Mouse (Mus musculus) embryonic facial prominence, embryonic 14.5 days (tissue): Measurements from ENCODE around the gene Zfp229. TPM values are rescaled to one million over a fixed set of nuclear protein-coding genes. Genes with fewer than 3 reads are reported as not detected.
A peak's percentile ranks its signal among the peaks of the same experiment; 100 is the strongest.
"Not testable (repeated sequence)": the region's sequence is repeated elsewhere in the genome, so short reads cannot be mapped to it uniquely, and the experiment has no call there.

ENCODE experiments used
- ATAC-seq: fragments of 200-750 bp; cut with Nextera tagmentation; 2 replicates; pipeline ENCODE4 v1.8.0; 2017; ENCODE audit warnings: low read depth, moderate number of reproducible peaks, moderate TSS enrichment
- DNase-seq: peaks from one replicate; pipeline ENCODE4 v3.0.0-alpha.2; 2015; ENCODE audit warnings: low spot score
- H3K27ac ChIP-seq: fragments of 300-500 bp; sonication (generic); replicated peaks from 2 replicates; pipeline ENCODE4 v1.5.1; 2014; ENCODE audit warnings: low read depth, mild to moderate bottlenecking, low read length, moderate library complexity
- H3K27me3 ChIP-seq: fragments of 300-500 bp; sonication (generic); replicated peaks from 2 replicates; pipeline ENCODE4 v1.6.1; 2014; ENCODE audit warnings: low read length; ENCODE audit not compliant: control insufficient read depth, insufficient read depth
- H3K36me3 ChIP-seq: fragments of 300-500 bp; sonication (generic); 2 replicates; pipeline ENCODE4 v1.6.1; 2014; ENCODE audit warnings: low read length, mixed read lengths; ENCODE audit not compliant: control insufficient read depth, insufficient read depth
- H3K4me1 ChIP-seq: fragments of 300-500 bp; sonication (generic); 2 replicates; pipeline ENCODE4 v1.6.1; 2014; ENCODE audit warnings: antibody characterized with exemption, low read length; ENCODE audit not compliant: control insufficient read depth, insufficient read depth
- H3K4me2 ChIP-seq: fragments of 300-500 bp; sonication (generic); 2 replicates; pipeline ENCODE4 v1.6.1; 2014; ENCODE audit warnings: low read depth, mild to moderate bottlenecking, low read length, moderate library complexity, mixed read lengths
- H3K4me3 ChIP-seq: fragments of 300-500 bp; sonication (generic); 2 replicates; pipeline ENCODE4 v1.5.1; 2014; ENCODE audit warnings: low read depth, mild to moderate bottlenecking, low read length
- H3K9ac ChIP-seq: fragments of 300-500 bp; sonication (generic); 2 replicates; pipeline ENCODE4 v1.6.1; 2014; ENCODE audit warnings: low read depth, mild to moderate bottlenecking, low read length, moderate library complexity, mixed read lengths
- H3K9me3 ChIP-seq: fragments of 300-500 bp; sonication (generic); 2 replicates; pipeline ENCODE4 v1.6.1; 2016; ENCODE audit warnings: low read length; ENCODE audit not compliant: control insufficient read depth
- WGBS: fragments of 180-500 bp; shearing (Covaris S2); extraction: QIAGEN DNeasy Blood & Tissue Kit; methylation state at CpG from one replicate; pipeline ENCODE4 v1.1.7; 2014; 5-methylcytosine and 5-hydroxymethylcytosine counted together
- polyA plus RNA-seq: library from polyadenylated mRNA; unstranded; fragments of >200 nt; fragmentation: Nextera tagmentation; extraction: Ambion mirVana; gene quantifications from 2 replicates; pipeline ENCODE4 v1.2.1, GENCODE M21; 2014

Gene Zfp229
- 6.1 and 6.9 TPM in 2 replicates for polyA plus RNA-seq

- not testable (repeated sequence) for H3K27ac ChIP-seq, DNase-seq, H3K27me3 ChIP-seq, H3K4me3 ChIP-seq, H3K9me3 ChIP-seq, H3K9ac ChIP-seq, H3K4me1 ChIP-seq, ATAC-seq, H3K4me2 ChIP-seq, H3K36me3 ChIP-seq
- 95% methylated on average over 7 of the region's 22 CpGs for WGBS
These were observed at the start of gene Zfp229 for GRCm38 (mm10) chr17:21730495-21730894. Gene Zfp229, plus strand, starts transcription at chr17:21730795.

- 89% methylated on average over 3 of the region's 3 CpGs for WGBS
- DNase-seq (no peak), ATAC-seq (no peak)
- H3K27ac ChIP-seq, result no peak within 1 kb of the TSS
- no peaks in the 10 kb centered on the region for H3K4me1 ChIP-seq
- H3K4me3 ChIP-seq, result no peak within 1 kb of the TSS
- H3K9me3 ChIP-seq, result no peaks in the 10 kb centered on the region
- H3K9ac ChIP-seq, result no peak within 1 kb of the TSS
- no peak within 1 kb of the TSS for H3K4me2 ChIP-seq
- peaks cover 26% of the 10 kb centered on the region; the same call in 1 of the 2 replicates for H3K36me3 ChIP-seq
- no peaks in the 10 kb centered on the region for H3K27me3 ChIP-seq
These were observed 39.0 kb upstream of the Zfp229 start, which contains the start of gene Gm10226 for GRCm38 (mm10) chr17:21691560-21691959. Gene Gm10226, plus strand, starts transcription at chr17:21691860.

GRCm38 (mm10) chr17:21693342-21693741 is 37.3 kb upstream of the Zfp229 start:
- Histone ChIP-seq H3K4me1 (no peaks in the 10 kb centered on the region), H3K4me3 (no peak overlapping the region), H3K9me3 (no peaks in the 10 kb centered on the region), H3K9ac (no peak overlapping the region), H3K27ac (no peak overlapping the region), H3K27me3 (no peaks in the 10 kb centered on the region), H3K4me2 (no peak overlapping the region), H3K36me3 (peaks cover 26% of the 10 kb centered on the region; the same call in 1 of the 2 replicates)
- no peak for ATAC-seq
- no peak for DNase-seq
- 80% methylated on average over 3 of the region's 3 CpGs for WGBS

GRCm38 (mm10) chr17:21696073-21696472 is 34.5 kb upstream of the Zfp229 start:
- no peak overlapping the region for H3K4me3 ChIP-seq
- ATAC-seq (no peak), DNase-seq (no peak)
- no peak overlapping the region for H3K27ac ChIP-seq
- peaks cover 14% of the 10 kb centered on the region; the same call in 1 of the 2 replicates for H3K36me3 ChIP-seq
- no peaks in the 10 kb centered on the region for H3K9me3 ChIP-seq
- no peak overlapping the region for H3K4me2 ChIP-seq
- H3K9ac ChIP-seq, result no peak overlapping the region
- no peaks in the 10 kb centered on the region for H3K27me3 ChIP-seq
- H3K4me1 ChIP-seq, result no peaks in the 10 kb centered on the region

- H3K36me3 ChIP-seq, result no peaks in the 10 kb centered on the region
- ATAC-seq (no peak), DNase-seq (no peak)
- no peak overlapping the region for H3K9ac ChIP-seq
- no peaks in the 10 kb centered on the region for H3K4me1 ChIP-seq
- H3K9me3 ChIP-seq, result no peaks in the 10 kb centered on the region
- WGBS, result 46% methylated on average over 5 of the region's 5 CpGs
- no peaks in the 10 kb centered on the region for H3K27me3 ChIP-seq
- no peak overlapping the region for H3K4me3 ChIP-seq
- no peak overlapping the region for H3K4me2 ChIP-seq
- no peak overlapping the region for H3K27ac ChIP-seq
These were observed 28.0 kb upstream of the Zfp229 start for GRCm38 (mm10) chr17:21702281-21703240.

GRCm38 (mm10) chr17:21703414-21703813 is 27.2 kb upstream of the Zfp229 start:
- no peak overlapping the region for H3K4me3 ChIP-seq
- H3K36me3 ChIP-seq, result no peaks in the 10 kb centered on the region
- ATAC-seq (no peak), DNase-seq (no peak)
- WGBS, result 87% methylated on average over 1 of the region's 1 CpGs
- no peak overlapping the region for H3K4me2 ChIP-seq
- H3K9ac ChIP-seq, result no peak overlapping the region
- no peak overlapping the region for H3K27ac ChIP-seq
- no peaks in the 10 kb centered on the region for H3K27me3 ChIP-seq
- H3K9me3 ChIP-seq, result no peaks in the 10 kb centered on the region
- peaks cover 3% of the 10 kb centered on the region for H3K4me1 ChIP-seq

- Histone ChIP-seq H3K27ac (peak within 1 kb of the TSS; percentile 95), H3K36me3 (peaks cover 14% of the 10 kb centered on the region), H3K4me1 (peaks cover 9% of the 10 kb centered on the region), H3K4me3 (peak within 1 kb of the TSS; percentile 70), H3K4me2 (peak within 1 kb of the TSS; percentile 63), H3K9me3 (no peaks in the 10 kb centered on the region), H3K9ac (peak within 1 kb of the TSS; percentile 83), H3K27me3 (no peaks in the 10 kb centered on the region)
- DNase-seq (peak; percentile 98), ATAC-seq (peak; percentile 99)
- 5% methylated on average over 26 of the region's 26 CpGs for WGBS
These were observed 23.1 kb upstream of the Zfp229 start, which contains the start of gene Zfp760 for GRCm38 (mm10) chr17:21707343-21707996. Gene Zfp760, plus strand, starts transcription at chr17:21707741.

GRCm38 (mm10) chr17:21708401-21708800 is 22.2 kb upstream of the Zfp229 start:
- Histone ChIP-seq H3K4me3 (peak overlapping the region; percentile 70), H3K27ac (peak overlapping the region; percentile 95; the same call in 1 of the 2 replicates), H3K4me1 (peaks cover 9% of the 10 kb centered on the region), H3K36me3 (peaks cover 14% of the 10 kb centered on the region), H3K4me2 (peak overlapping the region; percentile 63), H3K9me3 (no peaks in the 10 kb centered on the region), H3K9ac (peak overlapping the region; percentile 83), H3K27me3 (no peaks in the 10 kb centered on the region)
- no peak for ATAC-seq
- DNase-seq, result no peak
- WGBS, result 23% methylated on average over 2 of the region's 2 CpGs
